Mouse (Mus musculus): ENCODE data around the gene Hexa.

GRCm38 (mm10) chr9:59577844-59578504 is 38.6 kb downstream of the Hexa start, which contains the start of gene Celf6:
- TF ChIP-seq CTCF (IDR thresholded peaks at IDR 0.05; ENCODE audit: extremely low read depth, insufficient read length, insufficient replicate concordance, low read depth, low read length), result no peak
- no peak for TF ChIP-seq POLR2A (IDR thresholded peaks at IDR 0.05; ENCODE audit: low read depth, low read length)
